Mouse (Mus musculus) forebrain, embryonic 11.5 days (tissue): ENCODE measurements around the gene Tcfl5. TPM values are rescaled to one million over a fixed set of nuclear protein-coding genes. Genes with fewer than 3 reads are reported as not detected.

Experiments used
- ATAC-seq: fragments of 200-750 bp; cut with Nextera tagmentation; replicated peaks from 2 replicates; pipeline ENCODE4 v1.8.0; 2017; ENCODE audit warnings: moderate TSS enrichment; ENCODE audit not compliant: low FRiP score
- DNase-seq: peaks from one replicate; pipeline ENCODE4 v3.0.0-alpha.2; 2017; ENCODE audit warnings: low spot score
- H3K27ac ChIP-seq: fragments of 300-500 bp; sonication (generic); 2 replicates; pipeline ENCODE4 v1.5.1; 2014; ENCODE audit warnings: low read depth, low read length
- H3K27me3 ChIP-seq: fragments of 300-500 bp; sonication (generic); 2 replicates; pipeline ENCODE4 v1.6.1; 2014; ENCODE audit warnings: mild to moderate bottlenecking, low read length, mixed read lengths; ENCODE audit not compliant: control insufficient read depth, insufficient read depth
- H3K36me3 ChIP-seq: fragments of 300-500 bp; sonication (generic); 2 replicates; pipeline ENCODE4 v1.6.1; 2014; ENCODE audit warnings: mild to moderate bottlenecking, low read length, moderate library complexity, mixed read lengths; ENCODE audit not compliant: control insufficient read depth, insufficient read depth
- H3K4me1 ChIP-seq: fragments of 300-500 bp; sonication (generic); replicated peaks from 2 replicates; pipeline ENCODE4 v1.6.1; 2014; ENCODE audit warnings: low read length, mixed read lengths; ENCODE audit not compliant: control insufficient read depth, insufficient read depth
- H3K4me2 ChIP-seq: fragments of 300-500 bp; sonication (generic); 2 replicates; pipeline ENCODE4 v1.6.1; 2014; ENCODE audit warnings: low read depth, mild to moderate bottlenecking, low read length, moderate library complexity, mixed read lengths; ENCODE audit not compliant: severe bottlenecking
- H3K4me3 ChIP-seq: fragments of 300-500 bp; sonication (generic); 2 replicates; pipeline ENCODE4 v1.5.1; 2014; ENCODE audit warnings: low read depth, low read length
- H3K9ac ChIP-seq: fragments of 300-500 bp; sonication (generic); 2 replicates; pipeline ENCODE4 v1.6.1; 2014; ENCODE audit warnings: low read length
- H3K9me3 ChIP-seq: fragments of 300-500 bp; sonication (generic); 2 replicates; pipeline ENCODE4 v1.6.1; 2016; ENCODE audit warnings: low read length, mixed read lengths; ENCODE audit not compliant: control insufficient read depth
- WGBS: fragments of 180-500 bp; shearing (Covaris S2); extraction: QIAGEN DNeasy Blood & Tissue Kit; methylation state at CpG from one replicate; pipeline ENCODE4 v1.1.7; 2014; 5-methylcytosine and 5-hydroxymethylcytosine counted together
- polyA plus RNA-seq: library from polyadenylated mRNA; unstranded; fragments of >200 nt; fragmentation: Nextera tagmentation; extraction: Ambion mirVana; gene quantifications from 2 replicates; pipeline ENCODE4 v1.2.1, GENCODE M21; 2014

Gene Tcfl5
- polyA plus RNA-seq, 1 experiment from 2014 or later, result 0.17 TPM

GRCm38 (mm10) chr2:180641576-180642554 lies 643 bp downstream of the Tcfl5 start:
- H3K9ac ChIP-seq, result no peak overlapping the region; the same call in 1 of the 2 replicates
- H3K36me3 ChIP-seq, result no peaks in the 10 kb centered on the region; the same call in 1 of the 2 replicates
- ATAC-seq (no peak), DNase-seq (no peak)
- WGBS, result 2% methylated on average over 90 of the region's 112 CpGs
- H3K27me3 ChIP-seq, result peaks cover 27% of the 10 kb centered on the region
- peak overlapping the region; percentile 32; the same call in 1 of the 2 replicates for H3K4me2 ChIP-seq
- H3K9me3 ChIP-seq, result peaks cover 15% of the 10 kb centered on the region
- no peak overlapping the region for H3K27ac ChIP-seq
- no peaks in the 10 kb centered on the region; the same call in 1 of the 2 replicates for H3K4me1 ChIP-seq
- peak overlapping the region; percentile 29 for H3K4me3 ChIP-seq

- Histone ChIP-seq H3K27ac (no peak overlapping the region), H3K4me1 (no peaks in the 10 kb centered on the region), H3K4me3 (no peak overlapping the region), H3K9me3 (no peaks in the 10 kb centered on the region), H3K4me2 (no peak overlapping the region), H3K9ac (no peak overlapping the region), H3K27me3 (no peaks in the 10 kb centered on the region), H3K36me3 (no peaks in the 10 kb centered on the region)
- 82% methylated on average over 2 of the region's 2 CpGs for WGBS
- ATAC-seq, result no peak
- no peak for DNase-seq
Observed at GRCm38 (mm10) chr2:180611882-180612281, 30.6 kb downstream of the Tcfl5 start.

- Histone ChIP-seq H3K27me3 (no peaks in the 10 kb centered on the region), H3K36me3 (no peaks in the 10 kb centered on the region), H3K4me1 (no peaks in the 10 kb centered on the region), H3K9me3 (no peaks in the 10 kb centered on the region), H3K4me2 (no peak overlapping the region), H3K9ac (no peak overlapping the region), H3K4me3 (no peak overlapping the region), H3K27ac (no peak overlapping the region)
- WGBS, result 83% methylated on average over 4 of the region's 4 CpGs
- ATAC-seq (no peak), DNase-seq (no peak)
Observed at GRCm38 (mm10) chr2:180610283-180610682, 32.2 kb downstream of the Tcfl5 start.

- peaks cover 5% of the 10 kb centered on the region; the same call in 1 of the 2 replicates for H3K4me1 ChIP-seq
- H3K27ac ChIP-seq, result no peak overlapping the region
- H3K27me3 ChIP-seq, result no peaks in the 10 kb centered on the region
- no peak overlapping the region for H3K4me2 ChIP-seq
- no peaks in the 10 kb centered on the region for H3K9me3 ChIP-seq
- no peak overlapping the region for H3K9ac ChIP-seq
- ATAC-seq (no peak), DNase-seq (no peak)
- no peaks in the 10 kb centered on the region for H3K36me3 ChIP-seq
- no peak overlapping the region for H3K4me3 ChIP-seq
- 61% methylated on average over 6 of the region's 6 CpGs for WGBS
Observed at GRCm38 (mm10) chr2:180604781-180605180, 37.7 kb downstream of the Tcfl5 start.

- WGBS, result 7% methylated on average over 9 of the region's 9 CpGs
- peaks cover 2% of the 10 kb centered on the region; the same call in 1 of the 2 replicates for H3K27me3 ChIP-seq
Observed at GRCm38 (mm10) chr2:180600569-180601021, 41.9 kb downstream of the Tcfl5 start.

GRCm38 (mm10) chr2:180598157-180598705 lies 44.3 kb downstream of the Tcfl5 start:
- Histone ChIP-seq H3K9me3 (no peaks in the 10 kb centered on the region), H3K4me1 (peaks cover 13% of the 10 kb centered on the region; the same call in 1 of the 2 replicates)

More at GRCm38 (mm10) chr2:180600569-180601021, 41.9 kb downstream of the Tcfl5 start:
- Histone ChIP-seq H3K27ac (no peak overlapping the region), H3K36me3 (no peaks in the 10 kb centered on the region), H3K4me3 (no peak overlapping the region), H3K9ac (no peak overlapping the region; the same call in 1 of the 2 replicates), H3K4me1 (peaks cover 13% of the 10 kb centered on the region; the same call in 1 of the 2 replicates), H3K9me3 (no peaks in the 10 kb centered on the region), H3K4me2 (no peak overlapping the region)
- ATAC-seq, result no peak
- DNase-seq, result no peak

GRCm38 (mm10) chr2:180597490-180597889 lies 45.0 kb downstream of the Tcfl5 start, which contains the start of gene Col9a3:
Col9a3 (plus strand) TSS chr2:180597790.
- ATAC-seq (no peak), DNase-seq (no peak)
- H3K9me3 ChIP-seq, result no peaks in the 10 kb centered on the region
- peaks cover 2% of the 10 kb centered on the region; the same call in 1 of the 2 replicates for H3K27me3 ChIP-seq
- H3K4me2 ChIP-seq, result peak within 1 kb of the TSS; percentile 46
- H3K9ac ChIP-seq, result peak within 1 kb of the TSS; percentile 33
- peaks cover 13% of the 10 kb centered on the region; the same call in 1 of the 2 replicates for H3K4me1 ChIP-seq
- 43% methylated on average over 4 of the region's 4 CpGs for WGBS
- peak within 1 kb of the TSS; percentile 23 for H3K4me3 ChIP-seq
- H3K36me3 ChIP-seq, result peaks cover 3% of the 10 kb centered on the region; the same call in 1 of the 2 replicates
- no peak within 1 kb of the TSS for H3K27ac ChIP-seq

More at GRCm38 (mm10) chr2:180598157-180598705, 44.3 kb downstream of the Tcfl5 start:
- Histone ChIP-seq H3K27me3 (peaks cover 2% of the 10 kb centered on the region; the same call in 1 of the 2 replicates), H3K4me3 (peak overlapping the region; percentile 23), H3K4me2 (peak overlapping the region; percentile 46), H3K27ac (no peak overlapping the region), H3K36me3 (peaks cover 3% of the 10 kb centered on the region; the same call in 1 of the 2 replicates), H3K9ac (peak overlapping the region; percentile 33)
- peak; percentile 61 for DNase-seq
- under 1% methylated on average over 36 of the region's 41 CpGs for WGBS
- peak; percentile 45 for ATAC-seq

GRCm38 (mm10) chr2:180589123-180589831 lies 53.2 kb downstream of the Tcfl5 start, which contains the start of gene Ogfr:
Ogfr (plus strand) TSS chr2:180589245.
- peak within 1 kb of the TSS; percentile 84 for H3K27ac ChIP-seq
- H3K27me3 ChIP-seq, result no peaks in the 10 kb centered on the region
- peak within 1 kb of the TSS; percentile 84 for H3K9ac ChIP-seq
- peaks cover 9% of the 10 kb centered on the region; the same call in 1 of the 2 replicates for H3K36me3 ChIP-seq
- peak; percentile 93 for ATAC-seq
- no peaks in the 10 kb centered on the region for H3K9me3 ChIP-seq
- under 1% methylated on average over 56 of the region's 67 CpGs for WGBS
- DNase-seq, result peak; percentile 92
- H3K4me1 ChIP-seq, result no peaks in the 10 kb centered on the region; the same call in 1 of the 2 replicates
- peak within 1 kb of the TSS; percentile 73 for H3K4me2 ChIP-seq
- peak within 1 kb of the TSS; percentile 85 for H3K4me3 ChIP-seq
